Mouse (Mus musculus): ENCODE results near the gene Dhdh. TPM values are rescaled to one million over a fixed set of nuclear protein-coding genes. Genes with fewer than 3 reads are reported as not detected.

Gene Dhdh
- polyA plus RNA-seq, 1 experiment from 2014 or later, result 4.2 TPM

GRCm38 (mm10) chr7:45435038-45435437, 53.6 kb downstream of the Dhdh start:
- H3K9me3 ChIP-seq (replicated peaks; ENCODE audit: control insufficient read depth, low read length, poor library complexity, severe bottlenecking), result no peaks in the 10 kb centered on the region
- no peaks in the 10 kb centered on the region; the same call in 1 of the 2 replicates for H3K36me3 ChIP-seq (ENCODE audit: control insufficient read depth, insufficient read depth, low read length)
- peak overlapping the region; percentile 80 for H3K9ac ChIP-seq (ENCODE audit: low read depth, low read length)
- ATAC-seq, result peak; percentile 36
- 2% methylated on average over 16 of the region's 16 CpGs for WGBS
- peaks cover 30% of the 10 kb centered on the region for H3K4me1 ChIP-seq (ENCODE audit: control insufficient read depth, insufficient read depth, low read length)
- H3K4me3 ChIP-seq (ENCODE audit: low read depth, low read length), result peak overlapping the region; percentile 61
- H3K27ac ChIP-seq (ENCODE audit: low read length), result peak overlapping the region; percentile 66
- peak overlapping the region; percentile 88 for H3K4me2 ChIP-seq (ENCODE audit: low read length)
- no peaks in the 10 kb centered on the region for H3K27me3 ChIP-seq (ENCODE audit: control insufficient read depth, insufficient read depth, low read depth, low read length)

GRCm38 (mm10) chr7:45434203-45435015, 54.2 kb downstream of the Dhdh start, which contains the start of gene Gys1:
Gene Gys1 (plus strand): TSS chr7:45434844.
- Histone ChIP-seq H3K27ac (ENCODE audit: low read length) (peak within 1 kb of the TSS; percentile 87), H3K4me3 (ENCODE audit: low read depth, low read length) (peak within 1 kb of the TSS; percentile 87), H3K4me1 (ENCODE audit: control insufficient read depth, insufficient read depth, low read length) (peaks cover 30% of the 10 kb centered on the region), H3K4me2 (ENCODE audit: low read length) (peak within 1 kb of the TSS; percentile 90), H3K36me3 (ENCODE audit: control insufficient read depth, insufficient read depth, low read length) (peaks cover 5% of the 10 kb centered on the region; the same call in 1 of the 2 replicates), H3K9ac (ENCODE audit: low read depth, low read length) (peak within 1 kb of the TSS; percentile 85), H3K9me3 (replicated peaks; ENCODE audit: control insufficient read depth, low read length, poor library complexity, severe bottlenecking) (no peaks in the 10 kb centered on the region), H3K27me3 (ENCODE audit: control insufficient read depth, insufficient read depth, low read depth, low read length) (no peaks in the 10 kb centered on the region)
- peak; percentile 97 for ATAC-seq
- under 1% methylated on average over 44 of the region's 45 CpGs for WGBS

- ATAC-seq, result no peak; the same call in none of the 2 replicates
- H3K27ac ChIP-seq (ENCODE audit: low read length), result peak overlapping the region; percentile 87
- H3K27me3 ChIP-seq (ENCODE audit: control insufficient read depth, insufficient read depth, low read depth, low read length), result no peaks in the 10 kb centered on the region
- peak overlapping the region; percentile 87 for H3K4me3 ChIP-seq (ENCODE audit: low read depth, low read length)
- H3K9me3 ChIP-seq (replicated peaks; ENCODE audit: control insufficient read depth, low read length, poor library complexity, severe bottlenecking), result no peaks in the 10 kb centered on the region
- peaks cover 10% of the 10 kb centered on the region; the same call in 1 of the 2 replicates for H3K36me3 ChIP-seq (ENCODE audit: control insufficient read depth, insufficient read depth, low read length)
- peak overlapping the region; percentile 85 for H3K9ac ChIP-seq (ENCODE audit: low read depth, low read length)
- 2% methylated on average over 7 of the region's 7 CpGs for WGBS
- H3K4me2 ChIP-seq (ENCODE audit: low read length), result peak overlapping the region; percentile 90
- H3K4me1 ChIP-seq (ENCODE audit: control insufficient read depth, insufficient read depth, low read length), result peaks cover 30% of the 10 kb centered on the region
Measured at GRCm38 (mm10) chr7:45433835-45434202, 54.8 kb downstream of the Dhdh start.

GRCm38 (mm10) chr7:45426556-45426955, 62.0 kb downstream of the Dhdh start:
- ATAC-seq, result no peak
- peaks cover 58% of the 10 kb centered on the region for H3K36me3 ChIP-seq (ENCODE audit: control insufficient read depth, insufficient read depth, low read length)
- WGBS, result 96% methylated on average over 8 of the region's 8 CpGs

GRCm38 (mm10) chr7:45421194-45421593, 67.4 kb downstream of the Dhdh start:
- H3K4me2 ChIP-seq (ENCODE audit: low read length), result no peak overlapping the region
- no peaks in the 10 kb centered on the region for H3K9me3 ChIP-seq (replicated peaks; ENCODE audit: control insufficient read depth, low read length, poor library complexity, severe bottlenecking)
- no peak overlapping the region for H3K27ac ChIP-seq (ENCODE audit: low read length)
- peaks cover 46% of the 10 kb centered on the region for H3K27me3 ChIP-seq (ENCODE audit: control insufficient read depth, insufficient read depth, low read depth, low read length)
- no peak overlapping the region for H3K4me3 ChIP-seq (ENCODE audit: low read depth, low read length)
- no peak overlapping the region for H3K9ac ChIP-seq (ENCODE audit: low read depth, low read length)
- WGBS, result 94% methylated on average over 14 of the region's 14 CpGs
- no peak for ATAC-seq
- peaks cover 40% of the 10 kb centered on the region for H3K36me3 ChIP-seq (ENCODE audit: control insufficient read depth, insufficient read depth, low read length)
- no peaks in the 10 kb centered on the region for H3K4me1 ChIP-seq (ENCODE audit: control insufficient read depth, insufficient read depth, low read length)

More at GRCm38 (mm10) chr7:45426556-45426955, 62.0 kb downstream of the Dhdh start:
- Histone ChIP-seq H3K4me3 (ENCODE audit: low read depth, low read length) (no peak overlapping the region), H3K4me1 (ENCODE audit: control insufficient read depth, insufficient read depth, low read length) (no peaks in the 10 kb centered on the region), H3K27me3 (ENCODE audit: control insufficient read depth, insufficient read depth, low read depth, low read length) (no peaks in the 10 kb centered on the region), H3K9me3 (replicated peaks; ENCODE audit: control insufficient read depth, low read length, poor library complexity, severe bottlenecking) (no peaks in the 10 kb centered on the region), H3K9ac (ENCODE audit: low read depth, low read length) (no peak overlapping the region), H3K4me2 (ENCODE audit: low read length) (no peak overlapping the region), H3K27ac (ENCODE audit: low read length) (no peak overlapping the region)

Small RNA genes within 50 kb of the gene (microRNA-seq; reads per million reads assigned to microRNA genes)
- gene Gm22133, result not detected

Other genes starting within 250 kb of the Dhdh start
- gene Cd37, start 249.7 kb downstream of the Dhdh start, polyA plus RNA-seq (2015; fragmentation: Nextera tagmentation; extraction: Ambion mirVana), result 1.3 and 1.4 TPM in 2 replicates
- gene Slc6a16, start 247.7 kb downstream of the Dhdh start, polyA plus RNA-seq (2015; fragmentation: Nextera tagmentation; extraction: Ambion mirVana), result 0.93 and 1.2 TPM in 2 replicates
- not detected in 2 replicates for gene Slc6a21, start 211.3 kb downstream of the Dhdh start, polyA plus RNA-seq (2015; fragmentation: Nextera tagmentation; extraction: Ambion mirVana)
- 11.1 and 12.4 TPM in 2 replicates for gene Trpm4, start 155.0 kb downstream of the Dhdh start, polyA plus RNA-seq (2015; fragmentation: Nextera tagmentation; extraction: Ambion mirVana)
- 0.39 and 0.40 TPM in 2 replicates for gene Hrc, start 153.5 kb downstream of the Dhdh start, polyA plus RNA-seq (2015; fragmentation: Nextera tagmentation; extraction: Ambion mirVana)
- 28.5 and 29.2 TPM in 2 replicates for gene Ppfia3, start 121.8 kb downstream of the Dhdh start, polyA plus RNA-seq (2015; fragmentation: Nextera tagmentation; extraction: Ambion mirVana)
- gene Lin7b, start 118.2 kb downstream of the Dhdh start, polyA plus RNA-seq (2015; fragmentation: Nextera tagmentation; extraction: Ambion mirVana), result 27.0 and 39.9 TPM in 2 replicates
- gene Snrnp70, start 93.1 kb downstream of the Dhdh start, polyA plus RNA-seq (2015; fragmentation: Nextera tagmentation; extraction: Ambion mirVana), result 157 and 186 TPM in 2 replicates
- gene Kcna7, start 83.2 kb downstream of the Dhdh start, polyA plus RNA-seq (2015; fragmentation: Nextera tagmentation; extraction: Ambion mirVana), result not detected in 2 replicates
- gene Ntf5, start 75.1 kb downstream of the Dhdh start, polyA plus RNA-seq (2015; fragmentation: Nextera tagmentation; extraction: Ambion mirVana), result not detected in 2 replicates
- gene Lhb, start 68.0 kb downstream of the Dhdh start, polyA plus RNA-seq (2015; fragmentation: Nextera tagmentation; extraction: Ambion mirVana), result 0.39 and 0.88 TPM in 2 replicates
- 20.9 and 21.8 TPM in 2 replicates for gene Gys1, start 54.0 kb downstream of the Dhdh start, polyA plus RNA-seq (2015; fragmentation: Nextera tagmentation; extraction: Ambion mirVana)
- gene Ruvbl2, start 50.7 kb downstream of the Dhdh start, polyA plus RNA-seq (2015; fragmentation: Nextera tagmentation; extraction: Ambion mirVana), result 103 and 110 TPM in 2 replicates
- 5,323 and 5,449 TPM in 2 replicates for gene Ftl1, start 28.9 kb downstream of the Dhdh start, polyA plus RNA-seq (2015; fragmentation: Nextera tagmentation; extraction: Ambion mirVana)
- gene Bax, start 21.9 kb downstream of the Dhdh start, polyA plus RNA-seq (2015; fragmentation: Nextera tagmentation; extraction: Ambion mirVana), result 232 and 243 TPM in 2 replicates
- 0.15 and 0.16 TPM in 2 replicates for gene Tulp2, start 6.9 kb downstream of the Dhdh start, polyA plus RNA-seq (2015; fragmentation: Nextera tagmentation; extraction: Ambion mirVana)
- gene Gm45808, start 2.0 kb downstream of the Dhdh start, polyA plus RNA-seq (2015; fragmentation: Nextera tagmentation; extraction: Ambion mirVana), result not detected in 2 replicates
- gene Nucb1, start 21.6 kb upstream of the Dhdh start, polyA plus RNA-seq (2015; fragmentation: Nextera tagmentation; extraction: Ambion mirVana), result 107 and 119 TPM in 2 replicates
- 10.5 and 13.9 TPM in 2 replicates for gene Ppp1r15a, start 37.5 kb upstream of the Dhdh start, polyA plus RNA-seq (2015; fragmentation: Nextera tagmentation; extraction: Ambion mirVana)
- gene Plekha4, start 37.5 kb upstream of the Dhdh start, polyA plus RNA-seq (2015; fragmentation: Nextera tagmentation; extraction: Ambion mirVana), result 0.81 and 0.87 TPM in 2 replicates
- 0.21 TPM in 1 of 2 replicates, not detected in the other for gene Hsd17b14, start 66.1 kb upstream of the Dhdh start, polyA plus RNA-seq (2015; fragmentation: Nextera tagmentation; extraction: Ambion mirVana)
- 23.6 and 25.0 TPM in 2 replicates for gene Bcat2, start 81.3 kb upstream of the Dhdh start, polyA plus RNA-seq (2015; fragmentation: Nextera tagmentation; extraction: Ambion mirVana)
- gene Fgf21, start 126.7 kb upstream of the Dhdh start, polyA plus RNA-seq (2015; fragmentation: Nextera tagmentation; extraction: Ambion mirVana), result not detected in 2 replicates
- not detected in 2 replicates for gene Fut1, start 128.5 kb upstream of the Dhdh start, polyA plus RNA-seq (2015; fragmentation: Nextera tagmentation; extraction: Ambion mirVana)
- gene Izumo1, start 133.0 kb upstream of the Dhdh start, polyA plus RNA-seq (2015; fragmentation: Nextera tagmentation; extraction: Ambion mirVana), result not detected in 2 replicates
- gene Rasip1, start 138.7 kb upstream of the Dhdh start, polyA plus RNA-seq (2015; fragmentation: Nextera tagmentation; extraction: Ambion mirVana), result 17.2 and 18.5 TPM in 2 replicates
- gene Mamstr, start 151.2 kb upstream of the Dhdh start, polyA plus RNA-seq (2015; fragmentation: Nextera tagmentation; extraction: Ambion mirVana), result 3.4 and 4.6 TPM in 2 replicates
- 0.16 TPM in 2 replicates for gene Fut2, start 177.6 kb upstream of the Dhdh start, polyA plus RNA-seq (2015; fragmentation: Nextera tagmentation; extraction: Ambion mirVana)
- gene Ntn5, start 195.2 kb upstream of the Dhdh start, polyA plus RNA-seq (2015; fragmentation: Nextera tagmentation; extraction: Ambion mirVana), result 0.23 and 0.71 TPM in 2 replicates
- gene Sec1, start 205.6 kb upstream of the Dhdh start, polyA plus RNA-seq (2015; fragmentation: Nextera tagmentation; extraction: Ambion mirVana), result 0.24 and 0.28 TPM in 2 replicates
- 71.6 and 89.9 TPM in 2 replicates for gene Car11, start 211.0 kb upstream of the Dhdh start, polyA plus RNA-seq (2015; fragmentation: Nextera tagmentation; extraction: Ambion mirVana)
- gene Dbp, start 216.3 kb upstream of the Dhdh start, polyA plus RNA-seq (2015; fragmentation: Nextera tagmentation; extraction: Ambion mirVana), result 2.3 and 3.4 TPM in 2 replicates
- gene Rpl18, start 226.7 kb upstream of the Dhdh start, polyA plus RNA-seq (2015; fragmentation: Nextera tagmentation; extraction: Ambion mirVana), result 475 and 495 TPM in 2 replicates
- gene Sphk2, start 229.2 kb upstream of the Dhdh start, polyA plus RNA-seq (2015; fragmentation: Nextera tagmentation; extraction: Ambion mirVana), result 21.9 and 23.0 TPM in 2 replicates
- 0.48 and 0.62 TPM in 2 replicates for gene Fam83e, start 232.4 kb upstream of the Dhdh start, polyA plus RNA-seq (2015; fragmentation: Nextera tagmentation; extraction: Ambion mirVana)
- gene Spaca4, start 237.0 kb upstream of the Dhdh start, polyA plus RNA-seq (2015; fragmentation: Nextera tagmentation; extraction: Ambion mirVana), result not detected in 2 replicates

Data from midbrain, embryonic 16.5 days (tissue).